Mouse (Mus musculus) ovary, postnatal 10 days (tissue): ENCODE results near the gene Olfr924.
"Not testable (repeated sequence)": the region's sequence is repeated elsewhere in the genome, so short reads cannot be mapped to it uniquely, and the experiment has no call there.

ENCODE experiments used
- DNase-seq: peaks from one replicate; pipeline ENCODE4 v3.0.0; 2022; ENCODE audit warnings: low spot score

The Olfr924 gene

GRCm38 (mm10) chr9:38844149-38844548 is at the start of gene Olfr924:
Gene Olfr924 (plus strand): TSS chr9:38844449.
- no peak for DNase-seq

GRCm38 (mm10) chr9:38805696-38806095 is 38.6 kb upstream of the Olfr924 start:
- DNase-seq: no peak

DNA sequence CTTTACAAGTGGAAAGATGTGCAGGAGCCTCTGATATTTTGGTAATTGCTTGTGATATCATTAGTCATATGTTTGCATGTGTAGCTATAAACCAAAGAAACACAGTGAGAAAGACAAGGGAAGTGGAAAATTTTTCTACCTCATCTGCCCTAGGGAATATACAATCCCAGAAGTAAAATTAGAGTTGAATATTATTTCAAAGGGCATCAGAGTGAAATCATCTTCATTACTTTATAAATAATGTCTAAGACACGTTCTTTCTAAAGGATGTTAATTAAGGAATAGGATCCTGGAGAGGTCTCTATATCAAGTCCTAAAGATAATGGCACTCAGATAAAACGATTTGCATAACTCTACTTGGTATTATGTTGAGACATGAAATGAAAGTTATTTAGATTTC is 29.9 kb upstream of the Olfr924 start, which contains the start of gene Olfr922:
Gene Olfr922 (plus strand): TSS at position 301 of the 400 bp plus-strand sequence.
- DNase-seq: no peak

DNA sequence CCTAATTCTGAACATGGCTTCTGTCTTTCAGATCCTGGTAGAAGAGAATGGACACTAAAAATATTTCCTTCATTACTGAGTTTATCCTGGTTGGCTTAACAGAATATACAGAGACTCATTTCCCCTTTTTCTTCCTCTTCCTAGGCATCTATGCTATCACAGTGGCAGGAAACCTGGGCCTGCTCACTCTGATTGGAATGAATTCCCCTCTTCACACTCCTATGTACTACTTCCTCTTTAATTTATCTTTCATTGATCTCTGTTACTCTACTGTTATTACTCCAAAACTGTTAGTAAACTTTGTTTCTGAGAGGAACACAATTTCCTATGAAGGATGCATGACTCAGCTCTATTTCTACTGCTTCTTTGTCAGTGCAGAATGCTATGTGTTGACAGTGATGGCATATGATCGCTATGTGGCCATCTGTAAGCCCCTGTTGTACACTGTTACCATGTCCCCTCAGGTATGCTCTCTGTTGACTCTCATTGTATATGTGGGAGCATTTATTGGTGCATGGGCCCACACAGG is 28.7 kb upstream of the Olfr924 start:
- no peak for DNase-seq

GRCm38 (mm10) chr9:38826245-38826644 is 18.0 kb upstream of the Olfr924 start, which contains the start of gene Olfr923:
Gene Olfr923 (plus strand): TSS chr9:38826545.
- DNase-seq: no peak

DNA sequence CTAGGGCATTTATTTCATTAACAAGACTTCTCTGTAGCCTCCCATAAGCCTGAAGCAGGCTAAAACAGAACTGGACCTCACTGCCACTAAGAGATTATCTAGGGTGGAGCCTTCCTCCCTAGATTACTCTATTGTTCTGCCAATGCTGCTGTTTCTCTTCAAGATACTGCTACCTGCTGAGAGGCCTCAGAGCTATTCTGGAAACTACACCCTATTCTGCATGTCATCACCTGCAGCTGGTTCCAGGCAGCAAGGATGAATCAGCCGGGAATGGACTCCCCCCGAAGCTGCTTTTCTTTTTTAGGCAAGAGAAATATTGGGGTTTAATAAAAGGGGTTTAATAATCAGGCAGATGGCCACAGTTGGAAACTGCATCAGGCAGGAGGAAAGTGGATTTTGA is 11.2 kb upstream of the Olfr924 start:
- DNase-seq: no peak

GRCm38 (mm10) chr9:38854760-38855159 is 10.5 kb downstream of the Olfr924 start, which contains the start of gene Olfr26:
Gene Olfr26 (plus strand): TSS chr9:38855060.
- no peak for DNase-seq

GRCm38 (mm10) chr9:38874880-38875279 is 30.6 kb downstream of the Olfr924 start:
- DNase-seq: not testable (repeated sequence)

GRCm38 (mm10) chr9:38876826-38877225 is 32.6 kb downstream of the Olfr924 start, which contains the start of gene Olfr926:
Gene Olfr926 (plus strand): TSS chr9:38877126.
- no peak for DNase-seq
